Mouse (Mus musculus) MEL (cell line): ENCODE measurements around the gene Wfdc10. TPM values are rescaled to one million over a fixed set of nuclear protein-coding genes. Genes with fewer than 3 reads are reported as not detected.

Experiments used
- DNase-seq: peaks from one replicate; pipeline ENCODE4 v3.0.0; 2011; ENCODE audit warnings: low read depth, low spot score
- H3K27ac ChIP-seq: 2 replicates; pipeline ENCODE4 v1.5.1; 2012; ENCODE audit warnings: low read depth, mild to moderate bottlenecking, control low read depth, low read length, moderate library complexity; ENCODE audit not compliant: control insufficient read depth
- H3K27me3 ChIP-seq, 2 experiments: fragments of 150-350 bp in 1 of 2; sonication (generic) in 1 of 2; 2 replicates each; pipeline ENCODE4 v1.6.1; 2012; ENCODE audit warnings: low read length in 2 of 2, mild to moderate bottlenecking in 2 of 2, improper control_type of control experiment in 1 of 2, moderate library complexity in 1 of 2; ENCODE audit not compliant: insufficient read depth in 2 of 2, control insufficient read depth in 1 of 2
- H3K36me3 ChIP-seq, 2 experiments: 2 replicates each; pipeline ENCODE4 v1.6.1; 2012 to 2014; ENCODE audit warnings: low read length in 2 of 2, improper control_type of control experiment in 1 of 2, inconsistent platforms in 1 of 2, mild to moderate bottlenecking in 1 of 2; ENCODE audit not compliant: insufficient read depth in 2 of 2, control insufficient read depth in 1 of 2
- H3K4me1 ChIP-seq, 2 experiments: fragments of 150-350 bp in 1 of 2; sonication (generic) in 1 of 2; 2 replicates each; pipeline ENCODE4 v1.6.1; 2012; ENCODE audit warnings: low read length in 2 of 2, improper control_type of control experiment in 1 of 2, mild to moderate bottlenecking in 1 of 2; ENCODE audit not compliant: insufficient read depth in 2 of 2, control insufficient read depth in 1 of 2
- H3K4me3 ChIP-seq, 2 experiments: fragments of 150-350 bp in 1 of 2; sonication (generic) in 1 of 2; 2 replicates each; pipeline ENCODE4 v1.5.1; 2012; ENCODE audit warnings: low read depth in 2 of 2, low read length in 2 of 2, mild to moderate bottlenecking in 2 of 2, moderate library complexity in 2 of 2, control low read depth in 1 of 2, improper control_type of control experiment in 1 of 2; ENCODE audit not compliant: control insufficient read depth in 1 of 2, insufficient read depth in 1 of 2
- H3K79me2 ChIP-seq: 2 replicates; pipeline ENCODE4 v1.6.1; 2012; ENCODE audit warnings: mild to moderate bottlenecking, low read length, moderate library complexity; ENCODE audit not compliant: control insufficient read depth, poor library complexity, insufficient read depth
- H3K9ac ChIP-seq: 2 replicates; pipeline ENCODE4 v1.6.1; 2012; ENCODE audit warnings: low read depth, mild to moderate bottlenecking, control low read depth, low read length, moderate library complexity; ENCODE audit not compliant: control insufficient read depth, poor library complexity, severe bottlenecking
- H3K9me3 ChIP-seq: fragments of 150-350 bp; sonication (generic); replicated peaks from 2 replicates; pipeline ENCODE4 v1.6.1; 2012; ENCODE audit warnings: mild to moderate bottlenecking, low read length, improper control_type of control experiment, moderate library complexity; ENCODE audit not compliant: insufficient read depth
- BHLHE40 ChIP-seq: IDR thresholded peaks from 2 replicates; pipeline ENCODE4 v1.6.1; 2012; ENCODE audit warnings: low read depth, mild to moderate bottlenecking, inconsistent platforms, low read length, improper control_type of control experiment, borderline replicate concordance
- EP300 ChIP-seq, 2 experiments: IDR thresholded peaks; 2 replicates each; pipeline ENCODE4 v1.6.1; 2011; ENCODE audit warnings: improper control_type of control experiment in 2 of 2, low read length in 2 of 2, low read depth in 1 of 2, mild to moderate bottlenecking in 1 of 2
- GATA1 ChIP-seq: IDR thresholded peaks from 2 replicates; pipeline ENCODE4 v1.6.1; 2011; ENCODE audit warnings: low read depth, low read length, improper control_type of control experiment
- MAX ChIP-seq: IDR thresholded peaks from 2 replicates; pipeline ENCODE4 v1.6.1; 2011; ENCODE audit warnings: low read length, improper control_type of control experiment
- MEF2A ChIP-seq: IDR thresholded peaks from 2 replicates; pipeline ENCODE4 v1.6.1; 2014; ENCODE audit warnings: low read depth, mild to moderate bottlenecking, inconsistent platforms, low read length, improper control_type of control experiment; ENCODE audit not compliant: poor library complexity, insufficient replicate concordance, severe bottlenecking; ENCODE audit errors: extremely low read depth
- MYC ChIP-seq: IDR thresholded peaks from 2 replicates; pipeline ENCODE4 v1.6.1; 2011; ENCODE audit warnings: low read depth, mild to moderate bottlenecking, low read length, improper control_type of control experiment, moderate library complexity
- POLR2AphosphoS2 ChIP-seq: IDR thresholded peaks from 2 replicates; pipeline ENCODE4 v1.6.1; 2011; ENCODE audit warnings: low read length, improper control_type of control experiment
- POLR2AphosphoS5 ChIP-seq: IDR thresholded peaks from 2 replicates; pipeline ENCODE4 v1.6.1; 2012; ENCODE audit warnings: low read depth, borderline replicate concordance, mild to moderate bottlenecking, inconsistent platforms, low read length, moderate library complexity, mixed read lengths
- SMC3 ChIP-seq: IDR thresholded peaks from 2 replicates; pipeline ENCODE4 v1.6.1; 2011; ENCODE audit warnings: low read depth, low read length, improper control_type of control experiment
- UBTF ChIP-seq: IDR thresholded peaks from 2 replicates; pipeline ENCODE4 v1.6.1; 2012; ENCODE audit warnings: low read depth, mild to moderate bottlenecking, inconsistent platforms, low read length, improper control_type of control experiment, moderate library complexity, borderline replicate concordance; ENCODE audit not compliant: insufficient read depth
- ZC3H11A ChIP-seq: IDR thresholded peaks from 2 replicates; pipeline ENCODE4 v1.6.1; 2012; ENCODE audit warnings: low read depth, mild to moderate bottlenecking, inconsistent platforms, low read length, improper control_type of control experiment
- ZKSCAN1 ChIP-seq: IDR thresholded peaks from 2 replicates; pipeline ENCODE4 v1.6.1; 2012; ENCODE audit warnings: low read depth, mild to moderate bottlenecking, inconsistent platforms, low read length, improper control_type of control experiment, moderate library complexity
- polyA plus RNA-seq, 2 experiments: library from polyadenylated mRNA; stranded (reverse) in 1 of 2; unstranded in 1 of 2; fragments of >175 nt in 1 of 2; fragments of >200 nt in 1 of 2; gene quantifications; 2 replicates each; pipeline versions ENCODE4 v1.2.1 to v1.2.4; 2012; ENCODE audit warnings: low replicate concordance in 2 of 2, low read depth in 1 of 2; ENCODE audit not compliant: insufficient read length in 2 of 2, insufficient read depth in 1 of 2, missing spikeins in 1 of 2
- total RNA-seq: library from RNA; depleted of rRNA; stranded (reverse); fragments of 300-350 nt; gene quantifications from 2 replicates; pipeline ENCODE4 v1.2.3, GENCODE M21; 2012; rRNA removed

Wfdc10 gene
- total and polyA plus RNA-seq, 3 experiments: not detected

DNA sequence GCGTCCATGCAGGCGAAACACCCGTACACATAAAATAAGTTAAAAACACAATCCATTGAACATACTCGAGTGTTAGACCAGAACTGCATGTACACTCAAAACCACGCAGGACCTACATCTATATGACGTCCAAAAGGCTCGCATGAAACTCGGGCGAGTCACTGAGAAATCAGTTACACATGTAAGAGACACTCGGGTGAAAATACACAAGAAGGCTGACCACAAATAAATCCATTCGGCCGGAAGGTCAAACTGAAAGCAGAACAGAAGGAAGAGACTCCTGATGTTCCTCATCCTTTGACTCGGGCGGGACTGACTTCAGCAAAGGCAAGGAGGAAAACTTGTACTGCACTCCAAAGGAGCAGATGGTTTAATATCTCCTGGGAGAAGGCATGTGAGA is 50.1 kb downstream of the Wfdc10 start:
- peaks cover 3 to 9% of the 10 kb centered on the region in 2 experiments; a peak in 3 of 4 replicates for H3K27me3 ChIP-seq

More for the DNA sequence above, 50.1 kb downstream of the Wfdc10 start:
- Histone ChIP-seq H3K36me3 (no peaks in the 10 kb centered on the region), H3K79me2 (no peaks in the 10 kb centered on the region), H3K27ac (no peak overlapping the region), H3K4me3 (no peak overlapping the region), H3K9ac (no peak overlapping the region), H3K9me3 (no peaks in the 10 kb centered on the region), H3K4me1 (no peaks in the 10 kb centered on the region)
- no peak for DNase-seq
- TF ChIP-seq ZKSCAN1: no peak
- no peak for TF ChIP-seq UBTF
- no peak for TF ChIP-seq MEF2A
- no peak for TF ChIP-seq EP300 (IDR thresholded peaks at IDR 0.05; ENCODE audit: low read depth in 1 of 2, low read length in 2 of 2)
- TF ChIP-seq SMC3: no peak
- TF ChIP-seq BHLHE40: no peak
- no peak for TF ChIP-seq POLR2AphosphoS2
- TF ChIP-seq GATA1: no peak
- no peak for TF ChIP-seq MYC
- no peak for TF ChIP-seq POLR2AphosphoS5
- TF ChIP-seq MAX: no peak
- TF ChIP-seq ZC3H11A: no peak

Other genes starting within 250 kb of the Wfdc10 start
Only the 30 nearest of the 31 such genes appear.
- gene Sdc4, start 212.2 kb upstream of the Wfdc10 start, total RNA-seq: not detected in 2 replicates
- gene Sdc4, start 212.2 kb upstream of the Wfdc10 start, polyA plus RNA-seq: not detected
- 94.3 and 96.5 TPM in 2 replicates for gene Sys1, start 199.1 kb upstream of the Wfdc10 start, total RNA-seq
- 10 to 100 TPM in 1 of 2 experiments, not detected in 1; 85.8 TPM for gene Sys1, start 199.1 kb upstream of the Wfdc10 start, polyA plus RNA-seq
- gene Gm20458, start 195.1 kb upstream of the Wfdc10 start, total RNA-seq: 1.0 TPM in 1 of 2 replicates, not detected in the other
- gene Gm20458, start 195.1 kb upstream of the Wfdc10 start, polyA plus RNA-seq: 10 to 100 TPM in 1 of 2 experiments, not detected in 1; 19.2 TPM
- not detected in 2 replicates for gene Trp53tg5, start 182.3 kb upstream of the Wfdc10 start, total RNA-seq
- under 1 TPM in 1 of 2 experiments, not detected in 1; 0.13 TPM for gene Trp53tg5, start 182.3 kb upstream of the Wfdc10 start, polyA plus RNA-seq
- gene Dbndd2, start 169.9 kb upstream of the Wfdc10 start, total RNA-seq: 11.9 and 13.1 TPM in 2 replicates
- 1 to 10 TPM in 1 of 2 experiments, not detected in 1; 6.9 TPM for gene Dbndd2, start 169.9 kb upstream of the Wfdc10 start, polyA plus RNA-seq
- gene Pigt, start 158.5 kb upstream of the Wfdc10 start, total RNA-seq: 35.8 and 39.8 TPM in 2 replicates
- gene Pigt, start 158.5 kb upstream of the Wfdc10 start, polyA plus RNA-seq: 100 to 1,000 TPM in 1 of 2 experiments, not detected in 1; 115 TPM
- gene Wfdc2, start 93.6 kb upstream of the Wfdc10 start, total RNA-seq: not detected in 2 replicates
- not detected for gene Wfdc2, start 93.6 kb upstream of the Wfdc10 start, polyA plus RNA-seq
- gene Spint3, start 82.6 kb upstream of the Wfdc10 start, total RNA-seq: not detected in 2 replicates
- not detected for gene Spint3, start 82.6 kb upstream of the Wfdc10 start, polyA plus RNA-seq
- not detected in 2 replicates for gene Wfdc6a, start 70.6 kb upstream of the Wfdc10 start, total RNA-seq
- gene Wfdc6a, start 70.6 kb upstream of the Wfdc10 start, polyA plus RNA-seq: not detected
- not detected in 2 replicates for gene Eppin, start 62.5 kb upstream of the Wfdc10 start, total RNA-seq
- gene Eppin, start 62.5 kb upstream of the Wfdc10 start, polyA plus RNA-seq: not detected
- gene Wfdc6b, start 42.5 kb upstream of the Wfdc10 start, total RNA-seq: not detected in 2 replicates
- not detected for gene Wfdc6b, start 42.5 kb upstream of the Wfdc10 start, polyA plus RNA-seq
- gene Wfdc8, start 42.4 kb upstream of the Wfdc10 start, total RNA-seq: not detected in 2 replicates
- gene Wfdc8, start 42.4 kb upstream of the Wfdc10 start, polyA plus RNA-seq: not detected
- gene Wfdc16, start 17.2 kb upstream of the Wfdc10 start, total RNA-seq: not detected in 2 replicates
- not detected for gene Wfdc16, start 17.2 kb upstream of the Wfdc10 start, polyA plus RNA-seq
- not detected in 2 replicates for gene Wfdc9, start 537 bp downstream of the Wfdc10 start, total RNA-seq
- not detected for gene Wfdc9, start 537 bp downstream of the Wfdc10 start, polyA plus RNA-seq
- gene Wfdc11, start 18.0 kb downstream of the Wfdc10 start, total RNA-seq: not detected in 2 replicates
- gene Wfdc11, start 18.0 kb downstream of the Wfdc10 start, polyA plus RNA-seq: not detected
- gene Wfdc13, start 29.1 kb downstream of the Wfdc10 start, total RNA-seq: 0.12 TPM in 1 of 2 replicates, not detected in the other
- not detected for gene Wfdc13, start 29.1 kb downstream of the Wfdc10 start, polyA plus RNA-seq
- gene Spint4, start 42.5 kb downstream of the Wfdc10 start, total RNA-seq: not detected in 2 replicates
- not detected for gene Spint4, start 42.5 kb downstream of the Wfdc10 start, polyA plus RNA-seq
- gene Spint5, start 59.3 kb downstream of the Wfdc10 start, total RNA-seq: not detected in 2 replicates
- gene Spint5, start 59.3 kb downstream of the Wfdc10 start, polyA plus RNA-seq: not detected
- gene Wfdc3, start 89.9 kb downstream of the Wfdc10 start, total RNA-seq: 0.20 and 0.31 TPM in 2 replicates
- gene Wfdc3, start 89.9 kb downstream of the Wfdc10 start, polyA plus RNA-seq: under 1 TPM in 1 of 2 experiments, not detected in 1; 0.40 TPM
- gene Dnttip1, start 89.9 kb downstream of the Wfdc10 start, total RNA-seq: 20.6 and 20.9 TPM in 2 replicates
- 10 to 100 TPM in 1 of 2 experiments, not detected in 1; 59.9 TPM for gene Dnttip1, start 89.9 kb downstream of the Wfdc10 start, polyA plus RNA-seq
- gene Ube2c, start 113.9 kb downstream of the Wfdc10 start, total RNA-seq: 170 and 177 TPM in 2 replicates
- gene Ube2c, start 113.9 kb downstream of the Wfdc10 start, polyA plus RNA-seq: 100 to 1,000 TPM; 257 to 365 TPM
- gene Tnnc2, start 123.9 kb downstream of the Wfdc10 start, total RNA-seq: not detected in 2 replicates
- not detected for gene Tnnc2, start 123.9 kb downstream of the Wfdc10 start, polyA plus RNA-seq
- gene Snx21, start 129.8 kb downstream of the Wfdc10 start, total RNA-seq: 3.8 and 4.0 TPM in 2 replicates
- gene Snx21, start 129.8 kb downstream of the Wfdc10 start, polyA plus RNA-seq: 1 to 10 TPM in 1 of 2 experiments, not detected in 1; 7.7 TPM
- gene Acot8, start 148.8 kb downstream of the Wfdc10 start, total RNA-seq: 32.2 and 40.3 TPM in 2 replicates
- 10 to 100 TPM in 1 of 2 experiments, not detected in 1; 30.9 TPM for gene Acot8, start 148.8 kb downstream of the Wfdc10 start, polyA plus RNA-seq
- 4.7 and 4.8 TPM in 2 replicates for gene Zswim3, start 149.1 kb downstream of the Wfdc10 start, total RNA-seq
- gene Zswim3, start 149.1 kb downstream of the Wfdc10 start, polyA plus RNA-seq: 1 to 10 TPM in 1 of 2 experiments, not detected in 1; 5.9 TPM
- 7.1 and 8.2 TPM in 2 replicates for gene Zswim1, start 166.6 kb downstream of the Wfdc10 start, total RNA-seq
- gene Zswim1, start 166.6 kb downstream of the Wfdc10 start, polyA plus RNA-seq: 10 to 100 TPM in 1 of 2 experiments, not detected in 1; 17.4 TPM
- gene Spata25, start 172.5 kb downstream of the Wfdc10 start, total RNA-seq: 0.42 and 0.50 TPM in 2 replicates
- gene Spata25, start 172.5 kb downstream of the Wfdc10 start, polyA plus RNA-seq: under 1 TPM in 1 of 2 experiments, not detected in 1; 0.13 TPM
- 46.3 and 50.5 TPM in 2 replicates for gene Ctsa, start 176.8 kb downstream of the Wfdc10 start, total RNA-seq
- 10 to 100 TPM in 1 of 2 experiments, not detected in 1; 87.7 TPM for gene Ctsa, start 176.8 kb downstream of the Wfdc10 start, polyA plus RNA-seq
- gene Neurl2, start 177.4 kb downstream of the Wfdc10 start, total RNA-seq: 1.6 and 2.0 TPM in 2 replicates
- 1 to 10 TPM in 1 of 2 experiments, not detected in 1; 2.6 TPM for gene Neurl2, start 177.4 kb downstream of the Wfdc10 start, polyA plus RNA-seq
- 5.2 and 6.8 TPM in 2 replicates for gene Pltp, start 201.7 kb downstream of the Wfdc10 start, total RNA-seq
- gene Pltp, start 201.7 kb downstream of the Wfdc10 start, polyA plus RNA-seq: 10 to 100 TPM in 1 of 2 experiments, not detected in 1; 17.1 TPM